Mouse (Mus musculus) adrenal gland, postnatal 4 days (tissue): ENCODE measurements around the gene Lrp2bp. TPM values are rescaled to one million over a fixed set of nuclear protein-coding genes. Genes with fewer than 3 reads are reported as not detected.

Experiments used
- DNase-seq, 2 experiments: peaks; one replicate each; pipeline ENCODE4 v3.0.0; 2021 to 2022; ENCODE audit warnings: low spot score in 2 of 2, mixed read lengths in 2 of 2
- total RNA-seq, 2 experiments: library from RNA; stranded (reverse); gene quantifications; 2 replicates each; pipeline ENCODE4 v1.2.3; 2021

Lrp2bp gene
- total RNA-seq, 2 experiments from 2014 or later, result 0.28 to 0.51 TPM

- no peak for DNase-seq
Measured at GRCm38 (mm10) chr8:46022758-46023157, 23.7 kb downstream of the Lrp2bp start.

GRCm38 (mm10) chr8:46024392-46024791 is 25.3 kb downstream of the Lrp2bp start:
- no peak for DNase-seq

GRCm38 (mm10) chr8:46036217-46036616 is 37.1 kb downstream of the Lrp2bp start:
- no peak for DNase-seq

GRCm38 (mm10) chr8:46039666-46040065 is 40.6 kb downstream of the Lrp2bp start:
- no peak for DNase-seq

GRCm38 (mm10) chr8:46040260-46040659 is 41.2 kb downstream of the Lrp2bp start:
- DNase-seq, result no peak

GRCm38 (mm10) chr8:46072798-46073197 is 73.7 kb downstream of the Lrp2bp start:
- DNase-seq, result no peak

- no peak for DNase-seq
Measured at GRCm38 (mm10) chr8:46073540-46074140, 74.5 kb downstream of the Lrp2bp start.

GRCm38 (mm10) chr8:46075223-46075622 is 76.1 kb downstream of the Lrp2bp start:
- no peak for DNase-seq

GRCm38 (mm10) chr8:46078866-46079265 is 79.8 kb downstream of the Lrp2bp start:
- DNase-seq, result no peak

Other genes starting within 250 kb of the Lrp2bp start
- 10 to 100 TPM; 11.0 to 23.2 TPM for gene Pdlim3, start 113.8 kb upstream of the Lrp2bp start, total RNA-seq
- gene Ccdc110, start 64.7 kb upstream of the Lrp2bp start, total RNA-seq, result not detected
- 1 to 10 TPM; 3.6 to 3.9 TPM for gene 1700029J07Rik, start 24.1 kb upstream of the Lrp2bp start, total RNA-seq
- 10 to 100 TPM; 54.4 to 55.5 TPM for gene Ufsp2, start 23.8 kb upstream of the Lrp2bp start, total RNA-seq
- gene Ankrd37, start 6.4 kb downstream of the Lrp2bp start, total RNA-seq, result 1 to 10 TPM; 2.3 TPM
- 10 to 100 TPM; 24.4 to 26.8 TPM for gene Cfap97, start 152.5 kb downstream of the Lrp2bp start, total RNA-seq
- 10 to 100 TPM; 19.2 to 20.6 TPM for gene Snx25, start 152.9 kb downstream of the Lrp2bp start, total RNA-seq
- 100 to 1,000 TPM; 273 to 285 TPM for gene Slc25a4, start 212.0 kb downstream of the Lrp2bp start, total RNA-seq